Mouse (Mus musculus) C2C12 (cell line): ENCODE results near the gene Chmp2b.

ENCODE experiments used
- CEBPB ChIP-seq: IDR thresholded peaks from one replicate; pipeline ENCODE4 v1.6.1; 2011; ENCODE audit warnings: low read depth, mild to moderate bottlenecking, control low read depth, moderate library complexity
- CTCF ChIP-seq: IDR thresholded peaks from one replicate; pipeline ENCODE4 v1.5.1; 2011; ENCODE audit not compliant: control insufficient read depth, insufficient read depth, insufficient read length
- MAX ChIP-seq: IDR thresholded peaks from one replicate; pipeline ENCODE4 v1.6.1; 2011; ENCODE audit warnings: mild to moderate bottlenecking, control low read depth
- MYOD1 ChIP-seq: IDR thresholded peaks from one replicate; pipeline ENCODE4 v1.6.1; 2011; ENCODE audit warnings: low read depth; ENCODE audit not compliant: control insufficient read depth, insufficient read length
- MYOG ChIP-seq: IDR thresholded peaks from one replicate; pipeline ENCODE4 v1.6.1; 2011; ENCODE audit not compliant: control insufficient read depth, insufficient read length; ENCODE audit errors: extremely low read depth
- USF1 ChIP-seq: IDR thresholded peaks from one replicate; pipeline ENCODE4 v1.6.1; 2011; ENCODE audit warnings: low read depth, mild to moderate bottlenecking, control low read depth, moderate library complexity

DNA sequence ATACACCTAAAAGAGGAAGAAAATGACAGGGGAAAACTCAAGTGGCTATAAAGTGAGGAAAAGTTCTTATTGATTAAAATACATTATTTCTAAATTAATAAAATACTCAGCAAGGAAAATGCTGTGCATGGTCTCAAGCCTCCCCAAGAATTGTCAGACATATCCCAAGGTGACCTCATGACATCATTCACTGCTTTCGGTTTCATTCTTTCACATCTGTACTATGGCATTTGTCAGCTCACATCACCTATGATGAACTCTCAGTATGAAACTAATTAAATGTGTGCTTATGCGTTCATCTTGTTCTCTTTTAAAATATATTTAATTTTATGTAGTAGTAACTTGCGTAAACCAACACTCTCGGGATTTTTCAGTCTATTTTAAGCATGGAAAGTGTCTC lies 38.3 kb upstream of the Chmp2b start:
- TF ChIP-seq CTCF (no peak), MAX (no peak), CEBPB (no peak), MYOD1 (no peak), MYOG (no peak), USF1 (no peak)
